Mouse (Mus musculus): ENCODE measurements around the gene Stim2.

GRCm38 (mm10) chr5:53972905-53973304 is 25.4 kb upstream of the Stim2 start:
- no peak for TF ChIP-seq CTCF (IDR thresholded peaks at IDR 0.05; ENCODE audit: borderline replicate concordance, control insufficient read depth, extremely low read depth, insufficient read depth, low read length, poor library complexity)
- TF ChIP-seq POLR2A (IDR thresholded peaks at IDR 0.05; ENCODE audit: control insufficient read depth, extremely low read depth, insufficient read depth, low read length, poor library complexity) = no peak

Measured in thymus, adult 2 months (tissue).